Mouse (Mus musculus) bone marrow, adult 2 months (tissue): Measurements from ENCODE around the gene Sys1.

Experiments used
- CTCF ChIP-seq: fragments of 200-500 bp; IDR thresholded peaks from 2 replicates; pipeline ENCODE4 v1.5.1; 2011; ENCODE audit warnings: low read length, control low read depth; ENCODE audit not compliant: control insufficient read depth, insufficient read depth
- POLR2A ChIP-seq: fragments of 200-500 bp; IDR thresholded peaks from 2 replicates; pipeline ENCODE4 v1.6.1; 2011; ENCODE audit warnings: low read depth, mild to moderate bottlenecking, control low read depth, low read length, borderline replicate concordance; ENCODE audit not compliant: control insufficient read depth

- TF ChIP-seq CTCF (no peak), POLR2A (no peak)
Measured at GRCm38 (mm10) chr2:164465161-164465560, 8.4 kb downstream of the Sys1 start.
